Mouse (Mus musculus): ENCODE measurements around the gene Ythdf1.

The Ythdf1 gene

GRCm38 (mm10) chr2:180910928-180911327 is 9.8 kb downstream of the Ythdf1 start:
- DNase-seq (ENCODE audit: low spot score): no peak

GRCm38 (mm10) chr2:180905556-180906221 is 15.1 kb downstream of the Ythdf1 start:
- DNase-seq (ENCODE audit: low spot score): no peak

GRCm38 (mm10) chr2:180904435-180905208 is 16.1 kb downstream of the Ythdf1 start:
- no peak for DNase-seq (ENCODE audit: low spot score)

- DNase-seq (ENCODE audit: low spot score): no peak
Measured at GRCm38 (mm10) chr2:180902086-180902485, 18.7 kb downstream of the Ythdf1 start.

- DNase-seq (ENCODE audit: low spot score): no peak
Measured at GRCm38 (mm10) chr2:180897857-180898256, 22.9 kb downstream of the Ythdf1 start.

GRCm38 (mm10) chr2:180896819-180897625 is 23.7 kb downstream of the Ythdf1 start:
- DNase-seq (ENCODE audit: low spot score): no peak

- no peak for DNase-seq (ENCODE audit: low spot score)
Measured at GRCm38 (mm10) chr2:180895837-180896525, 24.8 kb downstream of the Ythdf1 start.

- DNase-seq (ENCODE audit: low spot score): no peak
Measured at GRCm38 (mm10) chr2:180895321-180895720, 25.4 kb downstream of the Ythdf1 start.

- peak; percentile 30 for DNase-seq (ENCODE audit: low spot score)
Measured at GRCm38 (mm10) chr2:180894734-180895133, 26.0 kb downstream of the Ythdf1 start.

- DNase-seq (ENCODE audit: low spot score): peak; percentile 52
Measured at GRCm38 (mm10) chr2:180894029-180894623, 26.6 kb downstream of the Ythdf1 start.

- DNase-seq (ENCODE audit: low spot score): no peak
Measured at GRCm38 (mm10) chr2:180893537-180894028, 27.2 kb downstream of the Ythdf1 start.

GRCm38 (mm10) chr2:180892841-180893521 is 27.8 kb downstream of the Ythdf1 start:
- DNase-seq (ENCODE audit: low spot score): no peak

- DNase-seq (ENCODE audit: low spot score): no peak
Measured at GRCm38 (mm10) chr2:180891835-180892323, 28.9 kb downstream of the Ythdf1 start.

GRCm38 (mm10) chr2:180891075-180891834 is 29.5 kb downstream of the Ythdf1 start:
- DNase-seq (ENCODE audit: low spot score): no peak

GRCm38 (mm10) chr2:180890422-180891074 is 30.2 kb downstream of the Ythdf1 start:
- DNase-seq (ENCODE audit: low spot score): no peak

GRCm38 (mm10) chr2:180889921-180890280 is 30.8 kb downstream of the Ythdf1 start:
- no peak for DNase-seq (ENCODE audit: low spot score)

- DNase-seq (ENCODE audit: low spot score): no peak
Measured at GRCm38 (mm10) chr2:180889271-180889920, 31.4 kb downstream of the Ythdf1 start.

GRCm38 (mm10) chr2:180885270-180885669 is 35.5 kb downstream of the Ythdf1 start:
- no peak for DNase-seq (ENCODE audit: low spot score)

- no peak for DNase-seq (ENCODE audit: low spot score)
Measured at GRCm38 (mm10) chr2:180881281-180881680, 39.5 kb downstream of the Ythdf1 start.
